Mouse (Mus musculus): ENCODE results near the gene Hes6. TPM values are rescaled to one million over a fixed set of nuclear protein-coding genes. Genes with fewer than 3 reads are reported as not detected.

Gene Hes6
- 10 to 100 TPM; 29.4 to 52.4 TPM for polyA plus RNA-seq (2012; fragmentation: generic; extraction: Trizol)

DNA sequence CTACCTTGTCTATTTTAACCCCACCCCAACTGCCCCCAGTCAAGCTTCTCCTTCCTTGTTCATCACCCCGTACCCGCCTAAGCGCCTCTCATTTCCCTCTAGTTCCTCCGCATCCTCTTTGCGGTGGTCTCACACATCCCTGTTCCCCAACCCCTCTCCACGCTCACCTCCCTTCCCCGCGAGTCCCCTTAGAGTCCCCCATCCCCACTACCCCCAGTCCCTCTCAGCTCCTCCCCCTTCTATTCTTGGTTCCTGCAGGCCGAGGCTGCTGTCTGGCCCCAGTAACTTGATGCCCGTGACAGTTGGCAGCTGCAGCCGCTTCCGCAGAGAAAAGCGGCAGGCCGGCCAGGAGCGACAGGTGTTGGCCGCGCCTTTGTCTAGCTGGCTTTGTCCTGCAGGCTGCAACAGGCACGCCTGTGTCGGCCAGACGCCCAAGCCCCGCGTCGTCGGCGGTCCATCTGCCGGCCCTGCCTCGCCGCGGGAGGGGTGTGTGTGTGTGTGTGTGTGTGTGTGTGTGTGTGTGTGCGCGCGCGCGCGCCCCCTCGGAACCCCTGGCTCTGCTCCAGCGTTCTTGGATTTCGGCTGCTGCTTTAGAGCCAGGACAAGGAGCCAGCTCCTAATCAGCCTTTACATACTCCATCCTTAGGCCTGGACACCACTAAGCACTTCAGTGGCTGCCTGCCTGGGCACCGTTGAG is at the start of gene Hes6:
Hes6 (minus strand) TSS at position 141 of the 697 bp plus-strand sequence.

DNA sequence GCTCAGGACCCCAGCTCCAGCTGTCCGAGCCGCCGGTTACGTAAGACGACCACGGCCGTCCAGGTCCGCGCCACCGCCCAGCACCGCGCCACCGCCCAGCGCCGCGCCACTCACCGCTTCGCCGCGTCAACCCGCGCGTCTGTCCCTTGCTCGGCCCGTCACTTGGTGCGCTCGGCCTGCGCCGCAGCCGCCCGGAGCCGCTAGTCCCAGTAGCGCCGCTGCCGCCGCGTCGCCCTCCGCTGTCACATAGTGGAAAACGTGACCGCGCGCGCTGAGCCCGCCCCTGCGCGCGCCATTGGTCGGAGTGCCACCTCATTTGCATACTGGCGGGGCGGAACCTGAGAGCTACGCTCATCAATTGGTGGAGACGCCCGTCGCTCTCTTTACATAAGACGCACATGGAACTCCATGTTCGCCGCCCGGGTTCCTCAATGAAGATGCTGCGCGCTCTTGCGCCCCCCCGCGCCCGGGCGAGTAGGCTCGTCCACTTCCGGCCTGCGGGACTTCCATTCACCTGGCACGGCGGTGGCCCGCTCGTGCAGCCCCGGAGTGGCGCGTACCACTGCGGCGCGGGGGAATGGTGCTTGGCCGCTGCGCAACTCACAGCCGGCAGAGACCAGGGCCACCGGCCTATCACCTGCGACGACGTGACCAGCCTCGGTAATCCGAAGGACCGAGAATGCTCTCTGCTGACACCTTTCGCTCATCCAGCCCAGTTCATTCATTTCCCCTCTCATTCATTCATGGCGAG is 45.4 kb upstream of the Hes6 start, which contains the start of gene Per2:
Per2 (minus strand) TSS at position 266 of the 751 bp plus-strand sequence.

GRCm38 (mm10) chr1:91398260-91399062 is 15.4 kb downstream of the Hes6 start, which contains the start of gene Ilkap:
Gene Ilkap, minus strand, starts transcription at chr1:91398815.

DNA sequence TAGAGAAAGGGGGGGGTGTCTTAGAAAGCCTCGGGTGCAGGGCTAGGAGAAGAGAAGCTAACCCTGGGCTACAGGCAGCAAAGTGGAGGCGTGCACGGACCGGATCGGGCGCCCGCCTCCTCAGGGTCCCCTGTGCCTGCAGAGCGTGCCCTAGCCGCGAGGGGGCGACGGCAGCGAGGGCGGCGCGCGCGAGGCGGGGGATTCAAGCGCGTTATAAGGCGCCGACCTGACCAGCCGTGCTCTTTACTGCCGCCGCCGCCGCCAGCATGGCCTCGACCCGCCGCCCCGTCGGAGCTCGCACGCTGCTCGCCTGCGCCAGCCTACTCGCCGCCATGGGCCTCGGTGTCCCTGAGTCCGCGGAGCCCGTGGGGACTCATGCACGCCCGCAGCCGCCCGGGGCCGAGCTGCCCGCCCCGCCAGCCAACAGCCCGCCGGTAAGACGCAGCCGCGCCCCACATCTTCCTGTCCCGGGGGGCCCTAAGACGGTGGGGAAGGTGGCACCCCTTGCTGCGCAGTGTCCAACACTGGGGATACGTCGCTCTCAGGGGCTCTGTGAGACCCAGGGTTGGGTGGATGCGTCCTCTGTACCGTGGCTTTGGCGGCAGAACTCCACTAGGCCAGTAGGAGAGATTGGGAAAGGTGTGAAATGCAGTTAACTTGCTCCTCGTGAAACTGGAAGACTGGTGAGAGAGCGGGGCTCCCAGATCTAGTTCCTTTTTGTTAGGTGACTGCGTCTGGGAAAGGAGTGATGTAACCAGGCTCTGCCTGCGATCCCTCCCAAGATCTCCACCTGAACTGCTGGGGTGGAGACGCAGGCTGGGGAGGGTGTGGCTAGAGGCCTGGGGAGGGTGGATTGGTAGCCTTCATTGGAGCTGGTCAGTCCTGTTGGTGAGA is 47.4 kb downstream of the Hes6 start, which contains the start of gene Erfe:
Erfe (plus strand) TSS at position 216 of the 894 bp plus-strand sequence.

Other genes starting within 250 kb of the Hes6 start
- gene Ramp1, start 234.2 kb downstream of the Hes6 start, polyA plus RNA-seq (2012; fragmentation: generic; extraction: Trizol), result under 1 TPM in 1 of 2 experiments, not detected in 1; 0.02 TPM
- gene Ube2f, start 163.7 kb downstream of the Hes6 start, polyA plus RNA-seq (2012; fragmentation: generic; extraction: Trizol), result 10 to 100 TPM; 12.7 to 24.1 TPM
- 10 to 100 TPM in 1 of 2 experiments, 1 to 10 TPM in 1; 8.1 to 11.2 TPM for gene Scly, start 115.7 kb downstream of the Hes6 start, polyA plus RNA-seq (2012; fragmentation: generic; extraction: Trizol)
- gene Espnl, start 92.0 kb downstream of the Hes6 start, polyA plus RNA-seq (2012; fragmentation: generic; extraction: Trizol), result under 1 TPM; 0.02 to 0.33 TPM
- gene Klhl30, start 63.0 kb downstream of the Hes6 start, polyA plus RNA-seq (2012; fragmentation: generic; extraction: Trizol), result under 1 TPM; 0.04 to 0.57 TPM
- under 1 TPM in 1 of 2 experiments, not detected in 1; 0.07 TPM for gene Erfe, start 47.6 kb downstream of the Hes6 start, polyA plus RNA-seq (2012; fragmentation: generic; extraction: Trizol)
- 10 to 100 TPM; 47.7 to 64.5 TPM for gene Ilkap, start 15.2 kb downstream of the Hes6 start, polyA plus RNA-seq (2012; fragmentation: generic; extraction: Trizol)
- gene Per2, start 45.3 kb upstream of the Hes6 start, polyA plus RNA-seq (2012; fragmentation: generic; extraction: Trizol), result 1 to 10 TPM in 1 of 2 experiments, under 1 TPM in 1; 0.07 to 2.8 TPM
- 1 to 10 TPM; 1.4 to 4.3 TPM for gene Traf3ip1, start 80.6 kb upstream of the Hes6 start, polyA plus RNA-seq (2012; fragmentation: generic; extraction: Trizol)
- gene Asb1, start 126.5 kb upstream of the Hes6 start, polyA plus RNA-seq (2012; fragmentation: generic; extraction: Trizol), result 1 to 10 TPM; 5.1 to 7.5 TPM

Measured in C3H10T1/2 (cell line).